Comparison of ENCODE assay signal across 8 mouse cellular contexts in genomic region chr9:120581941-120582618, GRCm38 (mm10). TPM values are rescaled to one million over a fixed set of nuclear protein-coding genes. Genes with fewer than 3 reads are reported as not detected.
DNase-seq lines count a peak whose midpoint lies in the region; ATAC-seq and TF ChIP-seq lines count a peak whose summit lies in the region.

No protein-coding gene starts in this region.

- 26% methylated on average over 21 of the region's 21 CpGs for WGBS in heart, adult 2 months
- WGBS in lung, adult 2 months = 20% methylated on average over 21 of the region's 21 CpGs
- WGBS in neural tube, embryonic 15.5 days = 24% methylated on average over 21 of the region's 21 CpGs

- peak; percentile 28 to 36 for DNase-seq in layer of hippocampus, postnatal 10 days (ENCODE audit: low spot score in 2 of 2)
- no peak for DNase-seq in layer of hippocampus, adult 11-12 months (ENCODE audit: low spot score)
- DNase-seq in embryo, embryonic 11 days = peak; percentile 82
- peak; percentile 67 to 70 for DNase-seq in heart, adult 2 months
- peak; percentile 63 for DNase-seq in kidney, adult 18-20 months
- no peak for DNase-seq in lung, adult 2 months

- no peaks in the 10 kb centered on the region for H3K9me3 ChIP-seq in neural tube, embryonic 15.5 days (replicated peaks)

- peak overlapping the region; percentile 45 for H3K9ac ChIP-seq in heart, adult 2 months (ENCODE audit: low read depth, low read length)
- peak overlapping the region; percentile 33; the same call in 1 of the 2 replicates for H3K9ac ChIP-seq in neural tube, embryonic 15.5 days (replicated peaks)

- no peaks in the 10 kb centered on the region for H3K79me2 ChIP-seq in heart, adult 2 months (replicated peaks; ENCODE audit: control insufficient read depth, insufficient read depth, low read length)

- peak; percentile 27 for ATAC-seq in neural tube, embryonic 15.5 days (ENCODE audit: low FRiP score)
- no peak for ATAC-seq in erythroid progenitor cell, adult 5-6 weeks (replicated peaks; ENCODE audit: low FRiP score, poor library complexity, severe bottlenecking)

- peak overlapping the region; percentile 57 for H3K4me3 ChIP-seq in heart, adult 2 months
- peak overlapping the region; percentile 48 for H3K4me3 ChIP-seq in lung, adult 2 months (replicated peaks; ENCODE audit: extremely low read depth, low read depth, low read length)
- peak overlapping the region; percentile 32 for H3K4me3 ChIP-seq in neural tube, embryonic 15.5 days (replicated peaks)

- peak; percentile 18 for TF ChIP-seq POLR2A in heart, adult 2 months (IDR thresholded peaks at IDR 0.05; ENCODE audit: insufficient read depth, low read depth, low read length)
- no peak for TF ChIP-seq POLR2A in lung, adult 2 months (IDR thresholded peaks at IDR 0.05; ENCODE audit: borderline replicate concordance, extremely low read depth, low read depth, low read length)

- intact Hi-C loops in heart, adult 2 months (cut with DNase I) = no loop called here

- H3K4me1 ChIP-seq in heart, adult 2 months (ENCODE audit: control insufficient read depth, insufficient read depth, low read length) = peaks cover 10% of the 10 kb centered on the region
- peaks cover 8% of the 10 kb centered on the region; the same call in 1 of the 2 replicates for H3K4me1 ChIP-seq in lung, adult 2 months (ENCODE audit: control insufficient read depth, insufficient read depth, low read length)
- H3K4me1 ChIP-seq in neural tube, embryonic 15.5 days = peaks cover 23% of the 10 kb centered on the region

- no peaks in the 10 kb centered on the region for H3K27me3 ChIP-seq in heart, adult 2 months (ENCODE audit: control insufficient read depth, insufficient read depth, low read length)
- H3K27me3 ChIP-seq in neural tube, embryonic 15.5 days (replicated peaks) = no peaks in the 10 kb centered on the region

- TF ChIP-seq EP300 in heart, adult 2 months (IDR thresholded peaks at IDR 0.05; ENCODE audit: insufficient read depth, low read depth, low read length) = no peak

- H3K4me2 ChIP-seq in neural tube, embryonic 15.5 days = peak overlapping the region; percentile 65

- H3K27ac ChIP-seq in heart, adult 2 months = peak overlapping the region; percentile 53
- H3K27ac ChIP-seq in neural tube, embryonic 15.5 days (replicated peaks) = peak overlapping the region; percentile 18

- no peak for TF ChIP-seq CTCF in heart, adult 2 months (IDR thresholded peaks at IDR 0.05)
- no peak for TF ChIP-seq CTCF in lung, adult 2 months (IDR thresholded peaks at IDR 0.05; ENCODE audit: insufficient read depth, low read length)

- H3K36me3 ChIP-seq in heart, adult 2 months (ENCODE audit: control insufficient read depth, insufficient read depth, low read length) = no peaks in the 10 kb centered on the region
- no peaks in the 10 kb centered on the region for H3K36me3 ChIP-seq in neural tube, embryonic 15.5 days

RNA-seq across cellular contexts. Expression of gene Rpl14, which starts 10.8 kb away (rescaled TPM):
- total RNA-seq in layer of hippocampus, postnatal 10 days (2021) = 100 to 1,000 TPM; 340 to 352 TPM
- 100 to 1,000 TPM; 251 to 299 TPM for total RNA-seq in heart, adult 2 months (2021)
- polyA plus RNA-seq in heart, adult 2 months (2012; rRNA removed) = 206 and 222 TPM in 2 replicates
- 319 and 344 TPM in 2 replicates for polyA plus RNA-seq in lung, adult 2 months (2012; rRNA removed)
- 431 and 489 TPM in 2 replicates for polyA plus RNA-seq in neural tube, embryonic 15.5 days (2015; fragmentation: Nextera tagmentation; extraction: Ambion mirVana)
- 526 and 549 TPM in 2 replicates for total RNA-seq in erythroid progenitor cell, adult 5-6 weeks (2015; ENCODE audit: low replicate concordance)
- total RNA-seq in erythroid progenitor cell, adult 5-6 weeks (2017; ENCODE audit: low replicate concordance) = 375 and 420 TPM in 2 replicates

RNA-seq across cellular contexts. Expression of gene Entpd3, which starts 42.5 kb away (rescaled TPM):
- total RNA-seq in layer of hippocampus, postnatal 10 days (2021) = 1 to 10 TPM; 3.9 to 4.1 TPM
- under 1 TPM in 1 of 2 experiments, not detected in 1; 0.07 TPM for total RNA-seq in heart, adult 2 months (2021)
- polyA plus RNA-seq in heart, adult 2 months (2012; rRNA removed) = 0.23 and 0.26 TPM in 2 replicates
- polyA plus RNA-seq in lung, adult 2 months (2012; rRNA removed) = 3.7 and 5.7 TPM in 2 replicates
- polyA plus RNA-seq in neural tube, embryonic 15.5 days (2015; fragmentation: Nextera tagmentation; extraction: Ambion mirVana) = 4.8 and 5.0 TPM in 2 replicates
- 0.42 TPM in 1 of 2 replicates, not detected in the other for total RNA-seq in erythroid progenitor cell, adult 5-6 weeks (2015; ENCODE audit: low replicate concordance)
- total RNA-seq in erythroid progenitor cell, adult 5-6 weeks (2017; ENCODE audit: low replicate concordance) = not detected in 2 replicates

Comparison
In these comparisons a context has a peak if more than half of its experiments do, and no peak if none do; other contexts are left out.
1. DNase-seq: peak in layer of hippocampus, postnatal 10 days (2 of 2), embryo, embryonic 11 days (single experiment), heart, adult 2 months (2 of 2) and kidney, adult 18-20 months (single experiment); none in layer of hippocampus, adult 11-12 months (single experiment) and lung, adult 2 months (single experiment).
2. Peak in every context shown above with its lines, with median percentiles within 50 percentile points of each other: H3K4me3 ChIP-seq.